Comparison of ENCODE assay signal across 8 mouse cellular contexts in the genomic region with DNA sequence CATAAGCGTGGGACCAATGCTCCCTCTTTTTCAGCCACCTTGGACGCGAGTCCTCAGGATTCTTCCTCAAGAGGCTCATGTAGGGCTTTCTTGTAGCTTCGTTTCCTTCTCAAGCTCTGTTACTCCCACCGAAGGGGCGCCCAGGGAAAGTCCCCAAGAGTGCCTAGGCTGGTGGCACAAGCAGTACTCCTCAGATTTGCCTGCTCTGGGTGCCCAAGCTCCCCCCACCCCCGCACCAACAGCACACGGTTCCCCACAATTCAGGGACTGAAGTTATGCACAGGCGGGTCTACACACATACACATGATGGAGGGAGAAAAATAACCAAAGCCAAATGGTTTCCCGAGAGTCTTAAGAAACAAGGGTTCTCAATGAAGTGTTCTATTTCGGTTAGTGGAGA. TPM values are rescaled to one million over a fixed set of nuclear protein-coding genes. Genes with fewer than 3 reads are reported as not detected.
DNase-seq lines count a peak whose midpoint lies in the region; ATAC-seq and TF ChIP-seq lines count a peak whose summit lies in the region.

No protein-coding gene starts in this region.

- H3K4me2 ChIP-seq in heart, embryonic 16.5 days (ENCODE audit: low read depth, low read length): peak overlapping the region; percentile 70
- H3K4me2 ChIP-seq in lung, embryonic 16.5 days (ENCODE audit: low read depth, low read length): peak overlapping the region; percentile 68
- no peak overlapping the region; the same call in 1 of the 2 replicates for H3K4me2 ChIP-seq in liver, embryonic 12.5 days

- H3K36me3 ChIP-seq in heart, embryonic 10.5 days: peaks cover 7% of the 10 kb centered on the region; the same call in 1 of the 2 replicates
- peaks cover 3% of the 10 kb centered on the region; the same call in 1 of the 2 replicates for H3K36me3 ChIP-seq in heart, embryonic 16.5 days (ENCODE audit: control insufficient read depth, insufficient read depth)
- H3K36me3 ChIP-seq in lung, embryonic 16.5 days (ENCODE audit: control insufficient read depth, insufficient read depth, low read length): no peaks in the 10 kb centered on the region
- H3K36me3 ChIP-seq in liver, embryonic 12.5 days: no peaks in the 10 kb centered on the region

- H3K27ac ChIP-seq in heart, embryonic 10.5 days: peak overlapping the region; percentile 90
- peak overlapping the region; percentile 92 for H3K27ac ChIP-seq in heart, embryonic 16.5 days (ENCODE audit: low read length)
- peak overlapping the region; percentile 10 for H3K27ac ChIP-seq in lung, embryonic 16.5 days (ENCODE audit: low read length)
- no peak overlapping the region for H3K27ac ChIP-seq in liver, embryonic 12.5 days

- DNase-seq in heart, embryonic 10.5 days (ENCODE audit: low spot score): peak; percentile 54
- no peak for DNase-seq in heart, postnatal 4 days
- DNase-seq in brain, embryonic 14.5 days (ENCODE audit: low read depth): peak; percentile 15
- no peak for DNase-seq in urinary bladder, postnatal 10 days (ENCODE audit: low spot score)
- DNase-seq in thymus, postnatal 0 days (ENCODE audit: low spot score): no peak

- no peak for TF ChIP-seq POLR2A in brain, embryonic 14.5 days (IDR thresholded peaks at IDR 0.05; ENCODE audit: borderline replicate concordance, extremely low read depth, insufficient read depth, insufficient read length, poor library complexity, severe bottlenecking)

- H3K4me1 ChIP-seq in heart, embryonic 10.5 days: peaks cover 11% of the 10 kb centered on the region; the same call in 1 of the 2 replicates
- H3K4me1 ChIP-seq in heart, embryonic 16.5 days (ENCODE audit: control insufficient read depth, insufficient read depth, low read length): peaks cover 13% of the 10 kb centered on the region
- no peaks in the 10 kb centered on the region for H3K4me1 ChIP-seq in lung, embryonic 16.5 days (replicated peaks; ENCODE audit: control insufficient read depth, insufficient read depth, low read length)
- no peaks in the 10 kb centered on the region for H3K4me1 ChIP-seq in liver, embryonic 12.5 days

- peak overlapping the region; percentile 86 for H3K9ac ChIP-seq in heart, embryonic 16.5 days (ENCODE audit: low read length)
- H3K9ac ChIP-seq in lung, embryonic 16.5 days (ENCODE audit: low read length): peak overlapping the region; percentile 67
- H3K9ac ChIP-seq in liver, embryonic 12.5 days: no peak overlapping the region

- no peak for TF ChIP-seq CTCF in brain, embryonic 14.5 days (IDR thresholded peaks at IDR 0.05; ENCODE audit: borderline replicate concordance, extremely low read depth, insufficient read depth, insufficient read length)

- H3K9me3 ChIP-seq in heart, embryonic 10.5 days: no peaks in the 10 kb centered on the region
- H3K9me3 ChIP-seq in heart, embryonic 16.5 days (replicated peaks; ENCODE audit: control insufficient read depth, low read length): no peaks in the 10 kb centered on the region
- H3K9me3 ChIP-seq in lung, embryonic 16.5 days (ENCODE audit: control insufficient read depth, low read length): no peaks in the 10 kb centered on the region
- H3K9me3 ChIP-seq in liver, embryonic 12.5 days (replicated peaks): no peaks in the 10 kb centered on the region

- H3K27me3 ChIP-seq in heart, embryonic 10.5 days (ENCODE audit: insufficient read depth, poor library complexity, severe bottlenecking): no peaks in the 10 kb centered on the region
- H3K27me3 ChIP-seq in heart, embryonic 16.5 days (ENCODE audit: control insufficient read depth, insufficient read depth, low read length): no peaks in the 10 kb centered on the region
- peaks cover 3% of the 10 kb centered on the region; the same call in 1 of the 2 replicates for H3K27me3 ChIP-seq in lung, embryonic 16.5 days (ENCODE audit: control insufficient read depth, insufficient read depth, low read depth, low read length)
- H3K27me3 ChIP-seq in liver, embryonic 12.5 days (replicated peaks): peaks cover 41% of the 10 kb centered on the region

- 0 out of 2 replicates have a peak, but pooled peaks have one; percentile 17 for ATAC-seq in heart, embryonic 16.5 days (replicated peaks; ENCODE audit: extremely low read depth, insufficient read depth, low FRiP score)
- ATAC-seq in lung, embryonic 16.5 days (ENCODE audit: low read depth): 0 out of 2 replicates have a peak, but pooled peaks have one; percentile 1
- ATAC-seq in liver, embryonic 12.5 days: no peak

- 23% methylated on average over 11 of the region's 11 CpGs for WGBS in heart, embryonic 10.5 days
- 14% methylated on average over 11 of the region's 11 CpGs for WGBS in heart, embryonic 16.5 days
- 16% methylated on average over 11 of the region's 11 CpGs for WGBS in lung, embryonic 16.5 days
- WGBS in liver, embryonic 12.5 days (ENCODE audit: insufficient replicate concordance): 23% methylated on average over 11 of the region's 11 CpGs

- peak overlapping the region; percentile 77 for H3K4me3 ChIP-seq in heart, embryonic 10.5 days
- peak overlapping the region; percentile 80 for H3K4me3 ChIP-seq in heart, embryonic 16.5 days (ENCODE audit: low read length)
- H3K4me3 ChIP-seq in lung, embryonic 16.5 days (ENCODE audit: low read length): peak overlapping the region; percentile 60
- H3K4me3 ChIP-seq in liver, embryonic 12.5 days: no peak overlapping the region

RNA-seq across cellular contexts. Expression of gene Ppp1r14c, which starts 1.6 kb away (rescaled TPM):
- 92.5 and 153 TPM in 2 replicates for polyA plus RNA-seq in heart, embryonic 10.5 days (2016; fragmentation: Nextera tagmentation; extraction: Ambion mirVana)
- 100 to 1,000 TPM; 269 to 291 TPM for total RNA-seq in heart, postnatal 4 days (2021)
- polyA plus RNA-seq in brain, embryonic 14.5 days (2012; rRNA removed): 19.0 and 25.5 TPM in 2 replicates
- polyA plus RNA-seq in heart, embryonic 16.5 days (2015; fragmentation: Nextera tagmentation; extraction: Ambion mirVana): 287 and 302 TPM in 2 replicates
- 125 and 133 TPM in 2 replicates for polyA plus RNA-seq in lung, embryonic 16.5 days (2015; fragmentation: Nextera tagmentation; extraction: Ambion mirVana)
- 0.60 and 0.62 TPM in 2 replicates for polyA plus RNA-seq in thymus, postnatal 0 days (2015; fragmentation: Nextera tagmentation; extraction: Ambion mirVana)
- 0.19 and 0.30 TPM in 2 replicates for polyA plus RNA-seq in liver, embryonic 12.5 days (2016; fragmentation: Nextera tagmentation; extraction: Ambion mirVana)

Comparison
In these comparisons a context has a peak if more than half of its experiments do, and no peak if none do; other contexts are left out.
1. DNase-seq: peak in heart, embryonic 10.5 days (single experiment) and brain, embryonic 14.5 days (single experiment); none in heart, postnatal 4 days (single experiment), urinary bladder, postnatal 10 days (single experiment) and thymus, postnatal 0 days (single experiment).
2. RNA of gene Ppp1r14c, which starts 1.6 kb away (polyA plus RNA-seq): 287 to 302 TPM in heart, embryonic 16.5 days, 125 to 133 TPM in lung, embryonic 16.5 days, 92.5 to 153 TPM in heart, embryonic 10.5 days and 19.0 to 25.5 TPM in brain, embryonic 14.5 days; 0.60 to 0.62 TPM in thymus, postnatal 0 days and 0.19 to 0.30 TPM in liver, embryonic 12.5 days; every median in the first group is over 10 times any median in the second.